Mouse (Mus musculus) splenic B cell, adult 2 months (primary cell): ENCODE results near the gene Eva1c.

Experiments
- DNase-seq: peaks from one replicate; pipeline ENCODE4 v3.0.0-alpha.2; 2011; ENCODE audit warnings: low read depth, low spot score
- H3K27me3 ChIP-seq: 2 replicates; pipeline ENCODE4 v1.6.1; 2012; ENCODE audit warnings: mild to moderate bottlenecking, low read length, moderate library complexity, mixed read lengths; ENCODE audit not compliant: control insufficient read depth, poor library complexity, insufficient read depth, severe bottlenecking
- H3K36me3 ChIP-seq: 2 replicates; pipeline ENCODE4 v1.6.1; 2012; ENCODE audit warnings: mild to moderate bottlenecking, low read length, moderate library complexity, mixed read lengths; ENCODE audit not compliant: control insufficient read depth, poor library complexity, insufficient read depth, severe bottlenecking

The Eva1c gene

DNA sequence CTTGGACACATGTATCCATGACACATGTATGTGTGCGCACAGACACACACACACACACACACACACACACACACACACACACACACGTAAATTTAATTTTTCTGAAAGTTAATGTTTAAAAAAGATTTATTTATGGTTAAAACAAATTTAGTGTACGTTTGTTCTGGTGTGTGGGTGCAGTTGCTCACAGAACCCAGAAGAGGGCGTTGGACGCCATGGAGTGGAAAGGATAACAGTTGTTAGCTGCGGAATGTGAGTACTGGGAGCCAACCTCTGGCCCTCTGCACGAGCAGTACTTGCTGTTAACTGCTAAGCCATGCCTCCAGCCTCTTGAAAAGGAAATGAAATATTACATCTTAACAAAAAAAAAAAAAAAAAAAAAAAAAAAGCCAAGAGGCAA is at the start of gene Eva1c:
Gene Eva1c, plus strand, starts transcription at position 263 of the 400 bp plus-strand sequence.
- H3K27me3 ChIP-seq = no peaks in the 10 kb centered on the region; the same call in 1 of the 2 replicates
- no peaks in the 10 kb centered on the region for H3K36me3 ChIP-seq
- DNase-seq = no peak

DNA sequence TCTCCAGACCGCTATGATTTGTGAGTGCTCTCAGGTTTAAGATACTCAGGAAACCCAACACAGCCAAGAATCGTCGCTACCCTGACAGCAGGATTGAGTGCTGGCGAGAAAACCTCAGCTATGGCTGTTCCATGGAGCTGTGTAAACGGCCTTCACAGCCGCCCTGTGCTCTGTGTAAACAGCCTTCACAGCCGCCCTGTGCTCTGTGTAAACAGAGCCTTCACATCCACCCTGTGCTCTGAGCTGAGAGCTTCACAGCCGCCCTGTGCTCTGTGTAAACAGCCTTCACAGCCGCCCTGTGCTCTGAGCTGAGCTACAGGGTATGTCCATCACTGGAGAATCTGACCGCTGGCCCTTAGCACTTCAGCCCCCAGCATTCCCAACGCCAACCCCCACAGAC is 46.7 kb upstream of the Eva1c start:
- DNase-seq = no peak
- Histone ChIP-seq H3K27me3 (no peaks in the 10 kb centered on the region), H3K36me3 (peaks cover 12% of the 10 kb centered on the region)

DNA sequence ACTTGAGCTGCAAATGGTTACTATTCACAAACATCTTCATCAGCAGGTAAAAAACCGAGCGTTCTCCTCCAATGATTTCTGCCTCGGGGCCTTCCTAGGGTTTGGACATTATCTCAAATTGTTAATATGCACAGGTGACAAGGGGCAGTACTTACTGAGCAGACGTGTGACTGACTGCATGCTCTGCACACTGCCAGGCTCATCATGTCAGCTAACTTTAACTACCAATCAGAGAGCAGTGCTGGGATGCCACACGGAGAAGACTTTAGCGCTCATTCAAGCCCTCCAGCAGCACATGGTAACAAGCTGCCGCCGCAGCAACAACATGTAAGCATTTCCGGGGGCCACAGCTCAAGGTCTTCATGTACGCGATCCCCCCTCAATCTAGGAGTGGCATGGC is 43.2 kb upstream of the Eva1c start:
- peaks cover 12% of the 10 kb centered on the region for H3K36me3 ChIP-seq
- DNase-seq = no peak

DNA sequence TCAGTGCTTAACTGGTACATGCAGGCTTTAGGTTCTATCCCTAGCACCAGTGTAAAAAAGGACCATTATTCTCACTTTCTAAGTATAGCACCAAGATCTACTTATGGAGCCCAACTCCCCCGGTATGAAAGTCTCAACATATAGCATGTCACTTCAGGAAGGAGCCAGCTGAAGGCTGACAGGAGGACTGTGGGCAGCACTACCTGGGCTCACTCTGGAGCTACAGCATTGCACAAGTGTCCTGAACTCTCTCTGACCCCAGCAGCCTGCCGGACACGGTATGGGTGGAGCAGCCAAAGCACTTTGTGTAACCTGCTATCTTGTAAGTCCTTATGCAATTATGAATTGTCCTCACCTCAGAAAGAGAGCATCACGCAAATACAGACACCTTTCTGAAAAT is 41.3 kb upstream of the Eva1c start:
- DNase-seq = no peak
- Histone ChIP-seq H3K27me3 (no peaks in the 10 kb centered on the region), H3K36me3 (peaks cover 5% of the 10 kb centered on the region)

More for the DNA sequence above, 43.2 kb upstream of the Eva1c start:
- no peaks in the 10 kb centered on the region for H3K27me3 ChIP-seq

DNA sequence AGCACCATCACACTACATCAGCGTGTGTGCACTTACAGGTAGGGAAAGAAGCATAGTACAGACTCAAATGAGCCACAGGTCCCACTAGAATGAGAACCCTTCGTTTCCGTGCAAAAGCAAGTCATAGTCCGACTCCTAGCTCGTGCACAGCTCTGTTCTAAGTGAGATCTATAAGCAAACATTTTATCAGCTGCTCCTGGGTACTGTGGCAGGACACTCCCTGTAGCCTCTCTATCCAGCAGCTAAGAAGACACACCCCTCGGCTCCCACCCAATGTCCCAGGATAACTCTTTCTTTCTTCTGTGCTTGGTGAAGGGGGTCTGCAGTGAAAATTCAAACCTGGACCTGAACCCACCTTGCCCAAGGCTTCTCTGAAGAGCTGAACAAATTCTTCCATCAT is 37.9 kb upstream of the Eva1c start:
- no peak for DNase-seq
- H3K27me3 ChIP-seq = no peaks in the 10 kb centered on the region

DNA sequence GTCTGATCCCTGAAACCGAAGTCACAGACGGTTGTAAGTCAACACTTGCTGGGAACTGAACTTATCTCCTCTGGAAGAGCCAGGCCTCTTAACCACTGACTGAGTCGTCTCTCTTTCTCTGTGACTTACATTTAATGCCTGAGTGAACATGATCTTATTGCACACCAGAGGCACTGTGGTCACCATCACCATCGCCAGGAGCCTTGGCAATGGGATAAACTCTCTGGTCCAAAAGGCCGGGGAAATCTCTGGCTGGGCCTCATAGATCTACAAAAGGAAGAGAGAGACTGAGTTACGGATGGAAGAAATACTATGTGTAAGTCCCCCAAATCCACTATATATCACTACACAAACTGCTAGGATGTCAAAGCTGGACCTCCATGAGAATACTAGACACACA is 35.6 kb upstream of the Eva1c start:
- Histone ChIP-seq H3K36me3 (peaks cover 6% of the 10 kb centered on the region), H3K27me3 (no peaks in the 10 kb centered on the region)
- no peak for DNase-seq

More for the DNA sequence above, 37.9 kb upstream of the Eva1c start:
- peaks cover 6% of the 10 kb centered on the region for H3K36me3 ChIP-seq

DNA sequence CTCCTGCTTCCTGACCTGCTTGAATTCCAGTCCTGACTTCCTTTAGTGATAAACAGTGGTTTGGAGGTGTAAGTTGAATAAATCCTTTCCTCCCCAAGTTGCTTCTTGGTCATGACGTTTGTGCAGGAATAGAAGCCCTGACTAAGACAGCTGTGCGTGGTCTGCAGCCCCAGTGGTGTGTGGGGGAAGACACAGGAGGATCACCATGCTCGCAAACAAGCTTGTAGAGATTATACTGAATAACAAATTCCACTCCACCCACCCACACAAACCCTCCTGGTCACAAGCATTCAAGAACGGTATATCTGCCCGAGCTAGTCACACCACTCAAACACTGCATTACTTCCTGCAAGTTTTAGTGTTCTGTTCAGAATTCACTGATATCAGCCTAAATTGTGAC is 34.5 kb upstream of the Eva1c start:
- DNase-seq = no peak
- Histone ChIP-seq H3K27me3 (no peaks in the 10 kb centered on the region), H3K36me3 (peaks cover 6% of the 10 kb centered on the region)

DNA sequence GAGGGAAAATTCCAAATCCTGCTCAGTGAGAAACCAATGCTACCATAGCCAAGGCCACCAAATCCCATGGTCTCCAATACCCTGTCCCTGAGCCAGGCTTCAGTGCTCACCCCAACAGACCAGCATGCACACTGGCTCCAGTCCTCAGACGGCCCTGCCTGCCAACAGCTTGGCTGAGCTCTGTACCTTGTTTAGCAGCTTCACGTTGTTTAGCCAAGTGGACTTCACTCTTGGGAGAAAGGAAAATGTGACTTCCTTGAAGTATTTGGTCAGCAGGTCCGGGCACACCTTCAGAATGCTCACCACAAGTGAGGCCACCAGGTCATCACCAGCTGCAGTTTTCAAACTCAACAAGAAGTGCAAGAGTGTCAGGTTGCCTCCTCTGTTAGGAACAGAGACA is 34.0 kb upstream of the Eva1c start:
- Histone ChIP-seq H3K36me3 (peaks cover 6% of the 10 kb centered on the region), H3K27me3 (no peaks in the 10 kb centered on the region)
- DNase-seq = no peak

DNA sequence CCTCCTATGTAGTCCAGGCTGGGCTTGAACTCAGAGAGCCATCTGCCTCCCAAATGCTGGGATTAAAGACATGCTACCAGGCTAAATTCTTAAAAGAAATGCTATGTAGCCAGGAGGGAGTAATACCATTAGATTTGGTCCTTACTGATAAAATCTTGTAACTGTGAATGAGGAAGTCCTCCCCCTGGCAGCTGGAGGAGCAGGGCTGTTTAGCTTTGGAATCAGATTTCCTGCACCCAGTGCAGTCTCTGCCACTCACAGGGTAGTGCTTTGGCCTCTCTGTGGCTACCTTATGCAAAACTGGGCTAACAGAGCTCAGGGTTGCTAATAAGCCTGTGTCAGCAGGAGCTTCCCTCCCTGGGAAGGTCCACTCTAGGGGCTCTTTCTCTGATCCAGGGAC is 31.8 kb upstream of the Eva1c start:
- no peaks in the 10 kb centered on the region for H3K27me3 ChIP-seq
- H3K36me3 ChIP-seq = peaks cover 3% of the 10 kb centered on the region; the same call in 1 of the 2 replicates
- no peak for DNase-seq

DNA sequence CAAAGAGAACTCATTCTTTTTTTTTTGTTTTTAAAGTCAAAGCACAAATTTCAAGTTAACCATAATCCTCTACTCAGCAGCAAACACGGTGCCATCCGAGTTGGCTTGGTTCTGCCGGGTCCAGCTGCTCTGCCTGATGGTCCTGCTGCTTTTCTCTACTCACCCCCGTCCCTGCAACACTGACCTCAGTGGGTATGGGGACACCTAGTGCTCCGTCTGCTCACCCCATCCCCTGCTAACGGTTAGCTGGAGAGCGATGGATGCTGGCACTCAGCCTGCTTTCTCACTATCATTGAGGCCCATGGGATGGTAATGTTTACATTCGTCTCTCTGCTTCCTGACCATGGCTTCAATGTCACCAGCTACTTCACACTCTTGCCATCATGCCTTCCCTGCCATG is 28.1 kb upstream of the Eva1c start:
- no peak for DNase-seq
- H3K27me3 ChIP-seq = no peaks in the 10 kb centered on the region
- H3K36me3 ChIP-seq = peaks cover 2% of the 10 kb centered on the region; the same call in 1 of the 2 replicates

DNA sequence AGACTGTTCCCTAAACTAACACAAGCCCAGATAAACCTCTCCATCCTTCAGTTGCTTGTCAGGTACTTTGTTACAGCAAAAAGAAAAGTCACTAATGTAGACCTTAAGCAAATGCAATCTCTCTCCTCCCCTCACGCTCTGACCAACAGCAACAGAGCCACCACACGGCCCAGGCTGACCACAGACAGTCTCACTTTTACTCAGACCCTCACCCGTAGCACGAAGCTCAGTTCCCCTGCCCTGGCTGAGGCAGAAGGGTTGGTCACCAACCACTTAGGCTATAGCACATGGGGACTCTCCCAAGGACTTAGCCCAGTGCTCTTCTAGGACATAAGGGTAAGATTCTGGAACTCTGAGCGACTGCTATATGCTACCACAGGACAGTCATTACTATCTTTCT is 27.7 kb upstream of the Eva1c start:
- H3K36me3 ChIP-seq = peaks cover 2% of the 10 kb centered on the region; the same call in 1 of the 2 replicates

DNA sequence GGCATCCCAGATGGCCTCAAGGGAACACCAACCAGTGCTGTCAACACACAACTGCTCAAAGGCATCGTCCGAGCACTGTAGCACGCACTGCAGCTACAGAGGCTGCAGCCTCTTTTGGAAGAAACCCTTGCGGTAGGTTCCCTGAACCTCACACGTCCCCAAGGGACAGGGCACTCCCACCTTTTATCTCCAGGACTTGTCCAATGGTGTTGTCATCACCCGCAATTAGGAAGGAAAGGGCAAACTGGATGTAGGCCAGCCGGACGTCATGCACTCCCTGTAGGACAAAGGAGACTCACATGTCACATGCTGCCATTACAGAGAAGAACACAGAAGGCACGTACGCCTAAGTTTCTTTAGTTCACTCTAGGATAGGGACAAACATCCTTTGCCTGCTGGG is 26.7 kb upstream of the Eva1c start:
- H3K27me3 ChIP-seq = no peaks in the 10 kb centered on the region
- H3K36me3 ChIP-seq = peaks cover 2% of the 10 kb centered on the region
- no peak for DNase-seq

More for the DNA sequence above, 27.7 kb upstream of the Eva1c start:
- no peaks in the 10 kb centered on the region for H3K27me3 ChIP-seq
- no peak for DNase-seq

DNA sequence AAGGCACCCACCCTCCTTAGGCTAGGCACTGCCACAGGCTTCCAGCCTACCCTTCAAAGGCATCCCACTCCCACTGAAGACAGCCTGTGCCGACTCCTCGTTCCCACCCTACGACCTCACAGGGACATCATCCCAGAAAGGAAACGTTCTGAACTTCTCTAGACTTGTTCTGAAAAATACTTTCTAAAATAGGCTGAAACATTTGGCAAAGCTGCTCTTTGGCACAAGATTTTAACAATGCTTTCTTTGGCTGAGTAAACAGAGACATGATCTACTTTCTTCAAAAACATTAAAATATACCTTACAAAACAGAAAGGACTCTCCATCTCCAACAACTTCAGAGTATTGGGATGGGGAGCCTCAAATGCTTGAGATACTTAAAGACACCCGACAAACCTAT is 25.3 kb upstream of the Eva1c start:
- DNase-seq = no peak
- H3K27me3 ChIP-seq = no peaks in the 10 kb centered on the region
- H3K36me3 ChIP-seq = peaks cover 2% of the 10 kb centered on the region

DNA sequence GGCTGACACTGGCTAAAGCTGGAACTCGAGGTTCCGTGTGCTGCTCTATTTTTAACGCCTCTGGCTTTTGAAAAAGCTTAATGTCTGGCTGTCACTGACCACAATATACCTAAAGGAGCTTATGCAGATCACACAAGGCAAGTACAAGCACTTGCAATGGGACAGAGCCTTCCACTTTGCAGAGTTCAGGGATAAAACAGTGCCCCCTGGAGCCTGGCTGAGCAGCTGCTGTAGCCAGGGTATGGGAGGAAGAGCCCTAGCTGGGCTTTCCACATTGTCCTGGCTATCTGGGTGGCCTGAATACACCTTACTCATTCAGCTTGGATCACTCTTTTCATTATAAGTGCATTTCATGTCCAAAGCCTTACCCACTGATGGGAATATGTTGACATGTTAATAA is 24.6 kb upstream of the Eva1c start:
- Histone ChIP-seq H3K36me3 (peaks cover 2% of the 10 kb centered on the region), H3K27me3 (no peaks in the 10 kb centered on the region)
- DNase-seq = peak; percentile 7

DNA sequence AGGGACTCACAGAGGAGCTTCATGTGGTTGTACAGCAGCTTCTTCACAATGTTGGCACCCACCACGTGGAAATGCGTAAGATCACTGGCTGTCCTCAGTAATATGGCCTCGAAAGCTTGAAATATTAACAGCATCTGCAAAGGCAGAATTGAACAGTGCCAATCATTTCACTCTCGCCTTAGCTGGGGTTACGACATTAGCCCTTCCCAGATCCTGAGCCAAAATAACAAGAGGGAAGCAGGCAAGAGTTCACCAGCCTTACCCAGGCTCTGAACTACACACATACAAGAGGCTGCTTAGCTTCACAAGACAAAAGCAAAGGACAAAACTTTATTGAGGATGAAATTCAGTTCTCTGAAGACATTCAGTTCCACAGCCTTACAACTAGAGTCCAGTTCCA is 22.1 kb upstream of the Eva1c start:
- peaks cover 2% of the 10 kb centered on the region for H3K36me3 ChIP-seq
- DNase-seq = no peak
- H3K27me3 ChIP-seq = no peaks in the 10 kb centered on the region

DNA sequence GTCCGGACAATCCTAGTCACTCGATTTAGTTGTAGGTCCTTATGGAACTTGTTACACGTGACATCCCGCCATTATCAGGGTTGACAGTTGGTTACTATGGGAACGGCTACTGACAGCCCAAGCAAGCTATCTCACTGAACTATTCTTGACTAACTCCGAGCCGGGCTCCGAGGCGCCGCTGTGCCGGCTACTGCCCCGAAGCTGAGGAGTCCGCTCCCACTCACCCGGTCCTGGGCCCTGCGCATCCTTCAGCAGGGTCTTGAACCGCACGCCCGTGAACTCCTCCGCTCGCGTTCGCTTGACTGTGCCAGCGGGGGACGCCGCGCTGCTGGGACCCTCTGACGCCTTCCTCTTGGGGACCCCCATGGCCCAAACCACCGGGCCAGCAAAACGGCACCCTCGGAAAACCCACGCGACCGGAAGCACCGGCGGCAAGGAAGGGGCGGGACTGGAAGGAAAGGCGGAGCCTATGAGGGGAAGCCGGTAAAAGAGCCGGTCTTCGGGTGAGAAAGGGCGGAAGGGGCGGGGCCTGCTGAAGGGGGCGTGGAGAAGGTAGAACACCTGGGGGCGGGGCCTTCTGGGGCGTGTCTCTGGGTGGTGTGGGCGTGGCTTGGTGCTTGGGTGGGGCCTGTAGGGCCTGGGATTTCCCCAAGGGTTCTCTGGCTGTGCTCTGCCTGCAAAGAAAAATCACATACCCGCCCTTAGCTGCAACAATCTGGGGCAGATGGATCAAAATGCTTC is 16.4 kb upstream of the Eva1c start, which contains the start of gene Urb1:
Gene Urb1, minus strand, starts transcription at position 439 of the 741 bp plus-strand sequence.
- H3K27me3 ChIP-seq = no peaks in the 10 kb centered on the region
- peak; percentile 98 for DNase-seq
- H3K36me3 ChIP-seq = no peaks in the 10 kb centered on the region
